Mouse (Mus musculus): ENCODE results near the gene Cdkl4. TPM values are rescaled to one million over a fixed set of nuclear protein-coding genes. Genes with fewer than 3 reads are reported as not detected.
"Not testable (repeated sequence)": the region's sequence is repeated elsewhere in the genome, so short reads cannot be mapped to it uniquely, and the experiment has no call there.

Gene Cdkl4
- polyA plus RNA-seq, 1 experiment from 2014 or later, result 0.18 TPM

- H3K9ac ChIP-seq, result no peak overlapping the region
- no peaks in the 10 kb centered on the region for H3K36me3 ChIP-seq
- no peaks in the 10 kb centered on the region for H3K4me1 ChIP-seq
- no peak overlapping the region for H3K27ac ChIP-seq
- no peak for ATAC-seq (ENCODE audit: insufficient number of reproducible peaks, low FRiP score, low TSS enrichment, low read depth)
- no peak overlapping the region for H3K4me2 ChIP-seq
- WGBS, result 53% methylated on average over 6 of the region's 6 CpGs
- no peak overlapping the region for H3K4me3 ChIP-seq
- H3K27me3 ChIP-seq, result no peaks in the 10 kb centered on the region
- H3K9me3 ChIP-seq, result no peaks in the 10 kb centered on the region
These were observed 40.5 kb downstream of the Cdkl4 start for GRCm38 (mm10) chr17:80537136-80537535.

GRCm38 (mm10) chr17:80535633-80536032 is 42.0 kb downstream of the Cdkl4 start:
- Histone ChIP-seq H3K9ac (no peak overlapping the region), H3K27ac (no peak overlapping the region), H3K9me3 (no peaks in the 10 kb centered on the region), H3K36me3 (no peaks in the 10 kb centered on the region), H3K4me3 (no peak overlapping the region), H3K4me2 (no peak overlapping the region), H3K4me1 (no peaks in the 10 kb centered on the region), H3K27me3 (no peaks in the 10 kb centered on the region)
- 52% methylated on average over 6 of the region's 6 CpGs for WGBS
- ATAC-seq (ENCODE audit: insufficient number of reproducible peaks, low FRiP score, low TSS enrichment, low read depth), result no peak

- not testable (repeated sequence) for H3K4me2 ChIP-seq; H3K27me3 ChIP-seq; H3K27ac ChIP-seq; H3K4me3 ChIP-seq; H3K36me3 ChIP-seq; H3K4me1 ChIP-seq; ATAC-seq (ENCODE audit: insufficient number of reproducible peaks, low FRiP score, low TSS enrichment, low read depth); H3K9me3 ChIP-seq; H3K9ac ChIP-seq
- 60% methylated on average over 2 of the region's 2 CpGs for WGBS
These were observed 46.3 kb downstream of the Cdkl4 start for GRCm38 (mm10) chr17:80531351-80531750.

- no peaks in the 10 kb centered on the region for H3K36me3 ChIP-seq
These were observed 54.4 kb downstream of the Cdkl4 start for GRCm38 (mm10) chr17:80523231-80523630.

DNA sequence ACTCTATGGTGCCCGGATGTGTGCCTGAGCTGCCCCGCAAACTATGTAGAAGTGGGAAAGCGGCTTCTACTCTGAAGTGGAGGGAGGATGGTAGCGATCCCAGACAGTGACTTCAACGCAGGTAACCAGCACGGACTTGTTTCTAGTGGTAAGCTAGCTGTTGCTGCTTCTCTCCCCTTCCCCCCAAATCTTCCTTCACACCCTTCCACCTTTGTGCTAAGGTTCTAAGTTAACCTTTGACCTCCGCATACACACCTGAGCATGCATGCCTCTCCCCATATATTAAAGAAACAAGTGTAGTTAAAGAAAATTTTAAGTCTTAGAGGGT is 55.4 kb downstream of the Cdkl4 start:
- no peaks in the 10 kb centered on the region for H3K27me3 ChIP-seq
- no peak overlapping the region for H3K27ac ChIP-seq
- H3K9me3 ChIP-seq, result no peaks in the 10 kb centered on the region
- H3K4me3 ChIP-seq, result no peak overlapping the region
- no peak for ATAC-seq (ENCODE audit: insufficient number of reproducible peaks, low FRiP score, low TSS enrichment, low read depth)
- H3K4me1 ChIP-seq, result no peaks in the 10 kb centered on the region
- no peak overlapping the region for H3K9ac ChIP-seq
- WGBS, result 66% methylated on average over 7 of the region's 7 CpGs
- H3K4me2 ChIP-seq, result no peak overlapping the region
- H3K36me3 ChIP-seq, result no peaks in the 10 kb centered on the region

More at GRCm38 (mm10) chr17:80523231-80523630, 54.4 kb downstream of the Cdkl4 start:
- H3K27ac ChIP-seq, result no peak overlapping the region
- 77% methylated on average over 3 of the region's 3 CpGs for WGBS
- H3K9ac ChIP-seq, result no peak overlapping the region
- no peaks in the 10 kb centered on the region for H3K4me1 ChIP-seq
- H3K4me3 ChIP-seq, result no peak overlapping the region
- H3K4me2 ChIP-seq, result no peak overlapping the region
- ATAC-seq (ENCODE audit: insufficient number of reproducible peaks, low FRiP score, low TSS enrichment, low read depth), result no peak
- H3K27me3 ChIP-seq, result no peaks in the 10 kb centered on the region
- no peaks in the 10 kb centered on the region for H3K9me3 ChIP-seq

- Histone ChIP-seq H3K27me3 (no peaks in the 10 kb centered on the region), H3K4me1 (no peaks in the 10 kb centered on the region), H3K4me3 (no peak overlapping the region), H3K9me3 (no peaks in the 10 kb centered on the region), H3K36me3 (no peaks in the 10 kb centered on the region), H3K4me2 (no peak overlapping the region), H3K27ac (no peak overlapping the region), H3K9ac (no peak overlapping the region)
- WGBS, result 72% methylated on average over 4 of the region's 4 CpGs
- ATAC-seq (ENCODE audit: insufficient number of reproducible peaks, low FRiP score, low TSS enrichment, low read depth), result no peak
These were observed 55.9 kb downstream of the Cdkl4 start for GRCm38 (mm10) chr17:80521521-80522228.

- WGBS, result 80% methylated on average over 8 of the region's 8 CpGs
- ATAC-seq (ENCODE audit: insufficient number of reproducible peaks, low FRiP score, low TSS enrichment, low read depth), result no peak
These were observed 57.1 kb downstream of the Cdkl4 start for GRCm38 (mm10) chr17:80520537-80520936.

GRCm38 (mm10) chr17:80518811-80519210 is 58.8 kb downstream of the Cdkl4 start:
- no peaks in the 10 kb centered on the region for H3K9me3 ChIP-seq
- H3K27ac ChIP-seq, result no peak overlapping the region
- no peaks in the 10 kb centered on the region for H3K36me3 ChIP-seq
- no peak overlapping the region for H3K4me3 ChIP-seq
- no peaks in the 10 kb centered on the region for H3K4me1 ChIP-seq
- whole genome bisulfite sequencing, result 88% methylated on average over 12 of the region's 12 CpGs
- ATAC-seq (ENCODE audit: insufficient number of reproducible peaks, low FRiP score, low TSS enrichment, low read depth), result no peak
- no peaks in the 10 kb centered on the region for H3K27me3 ChIP-seq
- H3K9ac ChIP-seq, result no peak overlapping the region
- H3K4me2 ChIP-seq, result no peak overlapping the region

More at GRCm38 (mm10) chr17:80520537-80520936, 57.1 kb downstream of the Cdkl4 start:
- no peaks in the 10 kb centered on the region for H3K36me3 ChIP-seq
- no peaks in the 10 kb centered on the region for H3K27me3 ChIP-seq
- H3K4me1 ChIP-seq, result no peaks in the 10 kb centered on the region
- H3K9ac ChIP-seq, result no peak overlapping the region
- no peak overlapping the region for H3K27ac ChIP-seq
- no peaks in the 10 kb centered on the region for H3K9me3 ChIP-seq
- H3K4me3 ChIP-seq, result no peak overlapping the region
- no peak overlapping the region for H3K4me2 ChIP-seq

- ATAC-seq (ENCODE audit: insufficient number of reproducible peaks, low FRiP score, low TSS enrichment, low read depth), result no peak
- Histone ChIP-seq H3K27me3 (no peaks in the 10 kb centered on the region), H3K4me1 (no peaks in the 10 kb centered on the region)
These were observed 60.4 kb downstream of the Cdkl4 start for GRCm38 (mm10) chr17:80517244-80517643.

DNA sequence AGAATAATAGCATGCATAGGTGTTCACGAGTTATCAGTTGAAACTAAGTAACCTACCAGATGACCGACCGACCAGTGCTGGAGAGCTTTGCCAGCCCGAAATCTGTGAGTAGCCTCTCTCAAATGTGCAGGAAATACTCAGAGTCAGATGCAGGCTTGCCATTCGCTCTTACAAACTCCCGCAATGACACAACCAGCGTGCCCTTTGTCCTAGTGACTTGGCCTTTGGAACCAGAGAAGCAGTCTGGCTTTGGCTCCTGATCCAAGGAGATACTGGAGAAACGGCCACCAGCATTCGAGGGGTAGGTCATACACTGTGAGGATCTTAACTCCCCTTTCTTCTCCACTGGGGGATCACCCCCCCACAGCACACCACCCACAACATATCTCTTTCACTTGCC is 61.7 kb downstream of the Cdkl4 start:
- Histone ChIP-seq H3K36me3 (no peaks in the 10 kb centered on the region), H3K9ac (no peak overlapping the region), H3K9me3 (no peaks in the 10 kb centered on the region), H3K27me3 (no peaks in the 10 kb centered on the region), H3K4me3 (no peak overlapping the region), H3K27ac (no peak overlapping the region), H3K4me1 (no peaks in the 10 kb centered on the region), H3K4me2 (no peak overlapping the region)
- no peak for ATAC-seq (ENCODE audit: insufficient number of reproducible peaks, low FRiP score, low TSS enrichment, low read depth)
- 89% methylated on average over 9 of the region's 9 CpGs for WGBS

More at GRCm38 (mm10) chr17:80517244-80517643, 60.4 kb downstream of the Cdkl4 start:
- Histone ChIP-seq H3K36me3 (no peaks in the 10 kb centered on the region), H3K9me3 (no peaks in the 10 kb centered on the region), H3K9ac (no peak overlapping the region), H3K27ac (no peak overlapping the region), H3K4me2 (no peak overlapping the region), H3K4me3 (no peak overlapping the region)
- 72% methylated on average over 9 of the region's 9 CpGs for WGBS

- Histone ChIP-seq H3K9me3 (no peaks in the 10 kb centered on the region), H3K27ac (no peak overlapping the region), H3K4me3 (no peak overlapping the region), H3K27me3 (no peaks in the 10 kb centered on the region), H3K4me1 (no peaks in the 10 kb centered on the region), H3K9ac (no peak overlapping the region), H3K4me2 (no peak overlapping the region), H3K36me3 (no peaks in the 10 kb centered on the region)
- ATAC-seq (ENCODE audit: insufficient number of reproducible peaks, low FRiP score, low TSS enrichment, low read depth), result no peak
- WGBS, result 89% methylated on average over 7 of the region's 7 CpGs
These were observed 62.1 kb downstream of the Cdkl4 start for GRCm38 (mm10) chr17:80515513-80515912.

GRCm38 (mm10) chr17:80513766-80514165 is 63.8 kb downstream of the Cdkl4 start:
- H3K27ac ChIP-seq, result no peak overlapping the region
- H3K36me3 ChIP-seq, result no peaks in the 10 kb centered on the region
- no peak for ATAC-seq (ENCODE audit: insufficient number of reproducible peaks, low FRiP score, low TSS enrichment, low read depth)
- no peak overlapping the region for H3K9ac ChIP-seq
- H3K4me2 ChIP-seq, result no peak overlapping the region
- no peaks in the 10 kb centered on the region for H3K27me3 ChIP-seq
- H3K4me1 ChIP-seq, result no peaks in the 10 kb centered on the region
- 77% methylated on average over 8 of the region's 8 CpGs for WGBS
- no peaks in the 10 kb centered on the region for H3K9me3 ChIP-seq
- no peak overlapping the region for H3K4me3 ChIP-seq

GRCm38 (mm10) chr17:80510459-80510855 is 67.2 kb downstream of the Cdkl4 start:
- Histone ChIP-seq H3K4me3 (no peak overlapping the region), H3K36me3 (no peaks in the 10 kb centered on the region), H3K4me1 (no peaks in the 10 kb centered on the region), H3K27me3 (no peaks in the 10 kb centered on the region), H3K9me3 (no peaks in the 10 kb centered on the region), H3K4me2 (no peak overlapping the region), H3K27ac (no peak overlapping the region), H3K9ac (no peak overlapping the region)
- WGBS, result 80% methylated on average over 3 of the region's 3 CpGs
- ATAC-seq (ENCODE audit: insufficient number of reproducible peaks, low FRiP score, low TSS enrichment, low read depth), result no peak

Data from limb, embryonic 15.5 days (tissue).